Mouse (Mus musculus) intestine, embryonic 15.5 days (tissue): ENCODE measurements around the gene Atf7ip. TPM values are rescaled to one million over a fixed set of nuclear protein-coding genes. Genes with fewer than 3 reads are reported as not detected.
A peak's percentile ranks its signal among the peaks of the same experiment; 100 is the strongest.

ENCODE experiments used
- ATAC-seq: fragments of 200-750 bp; cut with Nextera tagmentation; 2 replicates; pipeline ENCODE4 v1.8.0; 2017; ENCODE audit warnings: moderate TSS enrichment, moderate library complexity
- H3K27ac ChIP-seq: fragments of 300-500 bp; sonication (generic); 2 replicates; pipeline ENCODE4 v1.5.1; 2015; ENCODE audit warnings: mild to moderate bottlenecking, inconsistent platforms
- H3K27me3 ChIP-seq: fragments of 300-500 bp; sonication (generic); replicated peaks from 2 replicates; pipeline ENCODE4 v1.6.1; 2015; ENCODE audit warnings: inconsistent platforms
- H3K36me3 ChIP-seq: fragments of 300-500 bp; sonication (generic); 2 replicates; pipeline ENCODE4 v1.6.1; 2015; ENCODE audit warnings: inconsistent platforms
- H3K4me1 ChIP-seq: fragments of 300-500 bp; sonication (generic); replicated peaks from 2 replicates; pipeline ENCODE4 v1.6.1; 2015; ENCODE audit warnings: inconsistent platforms
- H3K4me2 ChIP-seq: fragments of 300-500 bp; sonication (generic); replicated peaks from 2 replicates; pipeline ENCODE4 v1.6.1; 2015; ENCODE audit warnings: mild to moderate bottlenecking, inconsistent platforms
- H3K4me3 ChIP-seq: fragments of 300-500 bp; sonication (generic); replicated peaks from 2 replicates; pipeline ENCODE4 v1.5.1; 2015; ENCODE audit warnings: inconsistent platforms
- H3K9ac ChIP-seq: fragments of 300-500 bp; sonication (generic); 2 replicates; pipeline ENCODE4 v1.6.1; 2015; ENCODE audit warnings: inconsistent platforms
- H3K9me3 ChIP-seq: fragments of 300-500 bp; sonication (generic); 2 replicates; pipeline ENCODE4 v1.6.1; 2016; ENCODE audit warnings: inconsistent platforms
- WGBS: fragments of 180-500 bp; shearing (Covaris S2); methylation state at CpG from one replicate; pipeline ENCODE4 v1.1.7; 2015; 5-methylcytosine and 5-hydroxymethylcytosine counted together
- polyA plus RNA-seq: library from polyadenylated mRNA; unstranded; fragments of >200 nt; fragmentation: Nextera tagmentation; extraction: Ambion mirVana; gene quantifications from 2 replicates; pipeline ENCODE4 v1.2.1, GENCODE M21; 2015

The Atf7ip gene
- polyA plus RNA-seq, 1 experiment from 2014 or later = 24.1 TPM

- WGBS = 70% methylated on average over 6 of the region's 6 CpGs
- no peak overlapping the region for H3K4me2 ChIP-seq
- H3K4me1 ChIP-seq = no peaks in the 10 kb centered on the region
- no peak overlapping the region for H3K27ac ChIP-seq
- no peak overlapping the region for H3K4me3 ChIP-seq
- no peaks in the 10 kb centered on the region for H3K27me3 ChIP-seq
- H3K9ac ChIP-seq = no peak overlapping the region
- H3K36me3 ChIP-seq = no peaks in the 10 kb centered on the region
- no peaks in the 10 kb centered on the region for H3K9me3 ChIP-seq
- no peak for ATAC-seq
Measured at GRCm38 (mm10) chr6:136490516-136491475, 15.2 kb upstream of the Atf7ip start.

GRCm38 (mm10) chr6:136491631-136492030, 14.3 kb upstream of the Atf7ip start:
- Histone ChIP-seq H3K4me3 (no peak overlapping the region), H3K9ac (no peak overlapping the region), H3K4me2 (no peak overlapping the region), H3K27ac (no peak overlapping the region), H3K27me3 (no peaks in the 10 kb centered on the region), H3K4me1 (no peaks in the 10 kb centered on the region), H3K36me3 (no peaks in the 10 kb centered on the region), H3K9me3 (no peaks in the 10 kb centered on the region)
- ATAC-seq = no peak
- 66% methylated on average over 5 of the region's 5 CpGs for WGBS

GRCm38 (mm10) chr6:136492251-136492650, 13.7 kb upstream of the Atf7ip start:
- ATAC-seq = no peak
- no peaks in the 10 kb centered on the region for H3K36me3 ChIP-seq
- no peaks in the 10 kb centered on the region for H3K4me1 ChIP-seq
- no peaks in the 10 kb centered on the region for H3K27me3 ChIP-seq
- H3K27ac ChIP-seq = no peak overlapping the region
- no peak overlapping the region for H3K9ac ChIP-seq
- H3K9me3 ChIP-seq = no peaks in the 10 kb centered on the region
- no peak overlapping the region for H3K4me3 ChIP-seq
- 83% methylated on average over 4 of the region's 4 CpGs for WGBS
- H3K4me2 ChIP-seq = no peak overlapping the region

GRCm38 (mm10) chr6:136493486-136493885, 12.5 kb upstream of the Atf7ip start:
- no peak overlapping the region for H3K9ac ChIP-seq
- no peaks in the 10 kb centered on the region for H3K36me3 ChIP-seq
- no peak overlapping the region for H3K27ac ChIP-seq
- WGBS = 92% methylated on average over 7 of the region's 7 CpGs
- H3K27me3 ChIP-seq = no peaks in the 10 kb centered on the region
- ATAC-seq = no peak
- no peaks in the 10 kb centered on the region for H3K9me3 ChIP-seq
- H3K4me1 ChIP-seq = no peaks in the 10 kb centered on the region
- no peak overlapping the region for H3K4me2 ChIP-seq
- no peak overlapping the region for H3K4me3 ChIP-seq

GRCm38 (mm10) chr6:136493910-136494751, 11.8 kb upstream of the Atf7ip start:
- WGBS = 82% methylated on average over 12 of the region's 12 CpGs
- Histone ChIP-seq H3K4me1 (no peaks in the 10 kb centered on the region), H3K36me3 (no peaks in the 10 kb centered on the region), H3K4me3 (no peak overlapping the region), H3K27me3 (no peaks in the 10 kb centered on the region), H3K9me3 (no peaks in the 10 kb centered on the region), H3K27ac (no peak overlapping the region), H3K4me2 (no peak overlapping the region), H3K9ac (no peak overlapping the region)
- ATAC-seq = no peak; the same call in 1 of the 2 replicates

- 92% methylated on average over 12 of the region's 12 CpGs for WGBS
- H3K9me3 ChIP-seq = no peaks in the 10 kb centered on the region
- no peak overlapping the region for H3K9ac ChIP-seq
- ATAC-seq = no peak
- H3K4me3 ChIP-seq = no peak overlapping the region
- H3K4me2 ChIP-seq = no peak overlapping the region
- no peak overlapping the region for H3K27ac ChIP-seq
- no peaks in the 10 kb centered on the region for H3K27me3 ChIP-seq
- no peaks in the 10 kb centered on the region for H3K4me1 ChIP-seq
- no peaks in the 10 kb centered on the region for H3K36me3 ChIP-seq
Measured at GRCm38 (mm10) chr6:136495023-136495422, 10.9 kb upstream of the Atf7ip start.

GRCm38 (mm10) chr6:136497744-136498143, 8.2 kb upstream of the Atf7ip start:
- H3K9me3 ChIP-seq = no peaks in the 10 kb centered on the region
- H3K9ac ChIP-seq = no peak overlapping the region
- no peak overlapping the region for H3K4me2 ChIP-seq
- H3K4me3 ChIP-seq = no peak overlapping the region
- H3K36me3 ChIP-seq = no peaks in the 10 kb centered on the region
- no peaks in the 10 kb centered on the region for H3K27me3 ChIP-seq
- WGBS = 58% methylated on average over 5 of the region's 5 CpGs
- H3K27ac ChIP-seq = no peak overlapping the region
- peak; percentile 29; the same call in 1 of the 2 replicates for ATAC-seq
- H3K4me1 ChIP-seq = no peaks in the 10 kb centered on the region

- Histone ChIP-seq H3K4me3 (no peak overlapping the region), H3K4me1 (no peaks in the 10 kb centered on the region), H3K27ac (no peak overlapping the region), H3K9me3 (no peaks in the 10 kb centered on the region), H3K9ac (no peak overlapping the region), H3K27me3 (no peaks in the 10 kb centered on the region), H3K36me3 (no peaks in the 10 kb centered on the region), H3K4me2 (no peak overlapping the region)
- WGBS = 56% methylated on average over 10 of the region's 10 CpGs
- peak; percentile 68 for ATAC-seq
Measured at GRCm38 (mm10) chr6:136499292-136499977, 6.5 kb upstream of the Atf7ip start.

- Histone ChIP-seq H3K4me2 (no peak overlapping the region), H3K9me3 (no peaks in the 10 kb centered on the region), H3K4me1 (no peaks in the 10 kb centered on the region), H3K27me3 (no peaks in the 10 kb centered on the region), H3K4me3 (no peak overlapping the region), H3K36me3 (no peaks in the 10 kb centered on the region), H3K9ac (no peak overlapping the region), H3K27ac (no peak overlapping the region)
- no peak for ATAC-seq
- 97% methylated on average over 3 of the region's 3 CpGs for WGBS
Measured at GRCm38 (mm10) chr6:136508652-136509051, 2.7 kb downstream of the Atf7ip start.

GRCm38 (mm10) chr6:136510945-136511344, 5.0 kb downstream of the Atf7ip start:
- H3K4me1 ChIP-seq = no peaks in the 10 kb centered on the region
- H3K9me3 ChIP-seq = no peaks in the 10 kb centered on the region
- 80% methylated on average over 7 of the region's 7 CpGs for WGBS
- H3K4me2 ChIP-seq = no peak overlapping the region
- H3K9ac ChIP-seq = no peak overlapping the region
- H3K27ac ChIP-seq = no peak overlapping the region
- no peaks in the 10 kb centered on the region for H3K36me3 ChIP-seq
- no peaks in the 10 kb centered on the region for H3K27me3 ChIP-seq
- no peak overlapping the region for H3K4me3 ChIP-seq
- no peak for ATAC-seq

GRCm38 (mm10) chr6:136512351-136512750, 6.4 kb downstream of the Atf7ip start:
- H3K9ac ChIP-seq = no peak overlapping the region
- 79% methylated on average over 3 of the region's 3 CpGs for whole genome bisulfite sequencing
- no peak overlapping the region for H3K4me2 ChIP-seq
- no peaks in the 10 kb centered on the region for H3K4me1 ChIP-seq
- no peaks in the 10 kb centered on the region for H3K27me3 ChIP-seq
- H3K36me3 ChIP-seq = no peaks in the 10 kb centered on the region
- no peak overlapping the region for H3K4me3 ChIP-seq
- H3K27ac ChIP-seq = no peak overlapping the region
- ATAC-seq = no peak
- H3K9me3 ChIP-seq = no peaks in the 10 kb centered on the region

GRCm38 (mm10) chr6:136516626-136517025, 10.7 kb downstream of the Atf7ip start:
- Histone ChIP-seq H3K27me3 (no peaks in the 10 kb centered on the region), H3K36me3 (no peaks in the 10 kb centered on the region), H3K4me1 (peaks cover 3% of the 10 kb centered on the region; the same call in 1 of the 2 replicates), H3K4me3 (no peak overlapping the region), H3K4me2 (no peak overlapping the region), H3K27ac (no peak overlapping the region), H3K9ac (no peak overlapping the region), H3K9me3 (no peaks in the 10 kb centered on the region)
- WGBS = 93% methylated on average over 6 of the region's 6 CpGs
- ATAC-seq = no peak
